Mouse (Mus musculus) limb, embryonic 14.5 days (tissue): Measurements from ENCODE around the gene Palld. TPM values are rescaled to one million over a fixed set of nuclear protein-coding genes. Genes with fewer than 3 reads are reported as not detected.

Source experiments
- ATAC-seq: fragments of 200-750 bp; cut with Nextera tagmentation; 2 replicates; pipeline ENCODE4 v1.8.0; 2017; ENCODE audit warnings: low read depth, moderate number of reproducible peaks, moderate TSS enrichment; ENCODE audit not compliant: low FRiP score
- DNase-seq: peaks from one replicate; pipeline ENCODE4 v3.0.0-alpha.2; 2015; ENCODE audit warnings: low spot score
- H3K27ac ChIP-seq: fragments of 300-500 bp; sonication (generic); replicated peaks from 2 replicates; pipeline ENCODE4 v1.5.1; 2014; ENCODE audit warnings: low read depth, mild to moderate bottlenecking, low read length, moderate library complexity, mixed read lengths
- H3K27me3 ChIP-seq: fragments of 300-500 bp; sonication (generic); 2 replicates; pipeline ENCODE4 v1.6.1; 2014; ENCODE audit warnings: low read length, mixed read lengths; ENCODE audit not compliant: control insufficient read depth, insufficient read depth
- H3K36me3 ChIP-seq: fragments of 300-500 bp; sonication (generic); 2 replicates; pipeline ENCODE4 v1.6.1; 2014; ENCODE audit warnings: mild to moderate bottlenecking, low read length, moderate library complexity, mixed read lengths; ENCODE audit not compliant: control insufficient read depth, insufficient read depth
- H3K4me1 ChIP-seq: fragments of 300-500 bp; sonication (generic); 2 replicates; pipeline ENCODE4 v1.6.1; 2014; ENCODE audit warnings: antibody characterized with exemption, low read length, mixed read lengths; ENCODE audit not compliant: control insufficient read depth, insufficient read depth
- H3K4me2 ChIP-seq: fragments of 300-500 bp; sonication (generic); replicated peaks from 2 replicates; pipeline ENCODE4 v1.6.1; 2014; ENCODE audit warnings: low read depth, mild to moderate bottlenecking, low read length, moderate library complexity; ENCODE audit not compliant: severe bottlenecking
- H3K4me3 ChIP-seq: fragments of 300-500 bp; sonication (generic); replicated peaks from 2 replicates; pipeline ENCODE4 v1.5.1; 2014; ENCODE audit warnings: low read length
- H3K9ac ChIP-seq: fragments of 300-500 bp; sonication (generic); 2 replicates; pipeline ENCODE4 v1.6.1; 2014; ENCODE audit warnings: mild to moderate bottlenecking, low read depth, low read length, moderate library complexity; ENCODE audit not compliant: severe bottlenecking
- H3K9me3 ChIP-seq: fragments of 300-500 bp; sonication (generic); 2 replicates; pipeline ENCODE4 v1.6.1; 2016; ENCODE audit warnings: low read length; ENCODE audit not compliant: control insufficient read depth
- POLR2A ChIP-seq: fragments of 200-500 bp; IDR thresholded peaks from 2 replicates; pipeline ENCODE4 v1.8.0; 2012; ENCODE audit warnings: inconsistent platforms, mild to moderate bottlenecking, moderate library complexity, borderline replicate concordance; ENCODE audit not compliant: insufficient read depth, insufficient read length; ENCODE audit errors: extremely low read depth
- WGBS: fragments of 180-500 bp; shearing (Covaris S2); extraction: QIAGEN DNeasy Blood & Tissue Kit; methylation state at CpG from one replicate; pipeline ENCODE4 v1.1.7; 2014; 5-methylcytosine and 5-hydroxymethylcytosine counted together
- polyA plus RNA-seq, 2 experiments: library from polyadenylated mRNA; depleted of rRNA in 1 of 2; stranded (reverse) in 1 of 2; unstranded in 1 of 2; fragments of >200 nt; fragmentation: Nextera tagmentation in 1 of 2; extraction: Ambion mirVana in 1 of 2; gene quantifications; 2 replicates each; pipeline versions ENCODE4 v1.2.1 to v1.2.3; 2012 to 2014

The Palld gene
- polyA plus RNA-seq, 2 experiments = 61.4 to 99.0 TPM

DNA sequence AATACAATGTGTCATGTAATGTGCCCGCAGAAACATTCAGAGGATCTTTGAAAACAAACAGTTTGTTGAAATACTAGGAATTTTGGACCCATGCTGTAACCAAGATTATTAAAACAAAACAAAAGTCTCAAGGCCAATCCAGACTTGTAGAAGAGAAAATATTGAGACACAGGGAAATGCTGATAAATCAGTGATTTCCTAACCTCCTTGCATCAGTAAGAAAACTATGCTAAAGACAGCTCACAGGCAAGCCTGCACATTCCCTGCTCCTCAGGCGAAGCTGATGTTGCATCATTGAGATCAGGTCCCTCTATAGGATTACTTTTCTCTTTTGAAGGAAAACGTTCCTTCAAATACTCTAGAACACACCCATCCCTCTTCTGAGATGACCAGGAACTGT is 112.5 kb downstream of the Palld start:
- WGBS = 70% methylated on average over 3 of the region's 3 CpGs
- DNase-seq (no peak), ATAC-seq (no peak)
- no peak overlapping the region for H3K4me3 ChIP-seq
- H3K4me1 ChIP-seq = no peaks in the 10 kb centered on the region; the same call in 1 of the 2 replicates
- no peak overlapping the region for H3K27ac ChIP-seq
- no peak overlapping the region for H3K4me2 ChIP-seq
- no peak for TF ChIP-seq POLR2A
- H3K27me3 ChIP-seq = no peaks in the 10 kb centered on the region
- no peaks in the 10 kb centered on the region for H3K9me3 ChIP-seq
- H3K9ac ChIP-seq = no peak overlapping the region
- H3K36me3 ChIP-seq = no peaks in the 10 kb centered on the region

DNA sequence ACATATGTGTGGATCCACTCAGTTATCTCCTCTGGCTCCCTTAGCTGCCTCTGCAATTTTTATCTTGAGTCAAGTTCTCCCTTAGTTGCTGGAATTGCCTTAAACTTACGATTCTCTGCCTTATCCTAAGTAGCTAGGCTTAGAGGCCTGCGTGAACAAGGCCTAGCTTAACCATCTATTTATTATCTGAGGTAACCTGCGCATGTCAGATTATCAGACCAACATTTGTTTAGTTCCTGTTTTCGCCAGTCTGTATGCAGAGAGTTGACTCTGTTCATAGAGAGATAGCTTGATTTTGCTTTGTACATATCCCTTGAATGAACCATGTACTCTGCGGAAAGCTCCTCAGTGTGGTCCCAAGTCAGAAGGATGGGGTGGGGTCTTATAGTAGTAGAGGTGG is 113.2 kb downstream of the Palld start:
- H3K27ac ChIP-seq = no peak overlapping the region
- H3K9me3 ChIP-seq = no peaks in the 10 kb centered on the region
- 91% methylated on average over 5 of the region's 5 CpGs for WGBS
- DNase-seq = no peak
- no peaks in the 10 kb centered on the region for H3K27me3 ChIP-seq
- no peaks in the 10 kb centered on the region for H3K36me3 ChIP-seq
- no peak for TF ChIP-seq POLR2A
- H3K4me2 ChIP-seq = no peak overlapping the region
- H3K4me1 ChIP-seq = no peaks in the 10 kb centered on the region
- H3K9ac ChIP-seq = no peak overlapping the region
- no peak for ATAC-seq
- no peak overlapping the region for H3K4me3 ChIP-seq

DNA sequence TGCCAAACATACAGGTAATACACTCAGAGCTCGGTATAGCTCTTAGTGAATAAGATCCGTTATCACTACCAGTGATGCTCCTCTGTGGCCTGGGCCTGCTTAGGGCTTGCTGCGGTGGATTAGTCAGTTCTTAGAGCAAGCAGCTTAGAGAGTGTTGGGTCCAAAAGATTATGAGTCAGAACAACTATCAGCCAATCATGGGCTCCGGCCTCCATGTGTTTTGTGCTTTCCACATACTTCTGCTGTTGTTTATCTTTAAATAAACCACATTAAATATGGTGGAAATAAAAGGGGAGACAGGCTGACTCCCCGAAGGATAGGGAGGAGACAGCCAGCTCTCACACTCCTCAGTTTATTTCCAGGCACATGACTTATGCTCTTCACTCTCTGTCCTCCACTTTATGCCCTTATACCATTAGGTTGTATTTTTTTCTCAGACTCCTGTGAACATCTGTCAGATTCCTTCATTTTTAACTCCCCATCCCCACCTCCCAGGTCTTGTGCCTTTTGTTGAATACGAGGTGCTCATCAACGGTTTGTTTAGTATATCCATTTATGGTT is 119.5 kb downstream of the Palld start:
- H3K4me2 ChIP-seq = no peak overlapping the region
- no peak for DNase-seq

GRCm38 (mm10) chr8:61780652-61781257 is 121.7 kb downstream of the Palld start:
- no peaks in the 10 kb centered on the region for H3K9me3 ChIP-seq
- no peak overlapping the region for H3K9ac ChIP-seq
- H3K27ac ChIP-seq = no peak overlapping the region
- H3K36me3 ChIP-seq = no peaks in the 10 kb centered on the region
- 51% methylated on average over 5 of the region's 5 CpGs for WGBS
- H3K27me3 ChIP-seq = no peaks in the 10 kb centered on the region
- H3K4me3 ChIP-seq = no peak overlapping the region
- DNase-seq (no peak), ATAC-seq (no peak)
- no peak overlapping the region for H3K4me2 ChIP-seq
- no peak for TF ChIP-seq POLR2A
- H3K4me1 ChIP-seq = peaks cover 2% of the 10 kb centered on the region

More for the DNA sequence above, 119.5 kb downstream of the Palld start:
- no peak overlapping the region for H3K9ac ChIP-seq
- no peak overlapping the region for H3K27ac ChIP-seq
- no peaks in the 10 kb centered on the region for H3K36me3 ChIP-seq
- no peaks in the 10 kb centered on the region for H3K4me1 ChIP-seq
- no peaks in the 10 kb centered on the region for H3K27me3 ChIP-seq
- WGBS = 83% methylated on average over 7 of the region's 7 CpGs
- H3K4me3 ChIP-seq = no peak overlapping the region
- no peaks in the 10 kb centered on the region for H3K9me3 ChIP-seq
- ATAC-seq = no peak
- no peak for TF ChIP-seq POLR2A

DNA sequence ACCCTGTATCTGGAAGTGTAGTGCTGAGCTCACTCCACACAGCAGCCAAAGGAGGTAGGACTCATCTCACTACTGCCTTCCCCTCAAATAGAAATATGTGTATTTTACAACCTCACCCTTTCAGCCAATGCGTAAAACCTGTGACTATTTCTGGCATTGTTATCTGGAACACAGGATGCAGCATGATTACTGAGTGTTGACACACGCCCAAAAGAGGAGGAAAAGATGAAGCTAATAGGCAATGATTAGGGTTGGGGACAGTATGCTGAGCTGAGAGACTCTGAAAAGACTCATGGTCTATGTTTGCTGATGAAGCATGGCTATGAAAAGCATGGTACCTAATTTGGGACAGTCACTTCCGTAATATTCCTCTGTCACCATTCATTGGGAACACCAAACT is 124.3 kb downstream of the Palld start:
- ATAC-seq (no peak), DNase-seq (no peak)
- 81% methylated on average over 3 of the region's 3 CpGs for WGBS
- Histone ChIP-seq H3K27ac (no peak overlapping the region), H3K27me3 (no peaks in the 10 kb centered on the region), H3K9me3 (no peaks in the 10 kb centered on the region), H3K9ac (no peak overlapping the region), H3K36me3 (no peaks in the 10 kb centered on the region), H3K4me2 (no peak overlapping the region), H3K4me1 (peaks cover 4% of the 10 kb centered on the region), H3K4me3 (no peak overlapping the region)
- TF ChIP-seq POLR2A = no peak
